Mouse (Mus musculus) brain, embryonic 18.5 days (tissue): Measurements from ENCODE around the gene Cdc37.

Experiments used
- DNase-seq: peaks from one replicate; pipeline ENCODE4 v3.0.0-alpha.2; 2012; ENCODE audit warnings: low read depth, low spot score

Gene Cdc37

DNA sequence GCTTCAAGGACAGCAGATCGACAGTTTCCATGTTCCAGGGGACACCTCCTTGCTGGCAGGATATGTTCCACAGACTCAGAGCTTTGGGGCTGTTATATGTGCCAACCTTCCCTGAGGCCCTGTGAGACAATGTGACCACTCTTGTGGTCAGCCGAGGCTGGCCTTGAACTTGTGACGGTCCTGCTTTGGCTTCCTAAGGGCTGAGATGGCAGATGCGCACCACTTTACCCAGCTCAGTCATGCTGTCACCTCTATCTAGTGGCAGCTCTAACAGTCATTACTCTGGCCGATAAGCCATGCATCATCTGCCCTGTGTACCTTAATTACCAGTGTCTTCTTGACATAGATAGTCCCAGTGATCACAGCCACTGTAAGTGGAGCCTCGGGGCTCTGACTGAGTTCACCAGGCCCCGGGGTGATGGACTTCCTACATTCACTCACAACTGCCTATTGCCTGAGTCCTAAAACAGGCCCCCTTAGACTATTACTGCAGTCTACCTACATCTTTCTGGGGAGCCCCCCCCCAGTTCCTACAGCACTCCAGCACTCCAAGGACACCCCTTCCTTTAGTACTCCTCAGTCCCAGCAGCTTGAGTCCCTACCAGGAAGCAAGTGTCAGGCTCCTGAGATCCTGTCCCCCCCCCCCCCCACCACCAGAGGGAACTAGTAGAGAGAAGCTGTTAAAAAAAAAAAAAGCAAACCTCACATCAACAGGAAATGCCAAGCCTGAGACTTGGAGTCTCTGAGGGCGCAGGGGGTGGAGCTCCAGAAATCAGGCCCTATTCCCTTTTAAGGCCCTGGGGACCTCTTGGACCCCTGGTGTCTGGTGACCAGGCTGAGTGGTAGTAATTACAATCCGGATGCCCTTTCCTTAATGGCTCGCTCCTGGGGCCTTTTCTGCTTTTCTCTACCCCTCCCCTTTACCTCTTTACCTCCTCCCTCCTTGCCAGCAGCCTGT is 17.6 kb upstream of the Cdc37 start:
- DNase-seq, result no peak

DNA sequence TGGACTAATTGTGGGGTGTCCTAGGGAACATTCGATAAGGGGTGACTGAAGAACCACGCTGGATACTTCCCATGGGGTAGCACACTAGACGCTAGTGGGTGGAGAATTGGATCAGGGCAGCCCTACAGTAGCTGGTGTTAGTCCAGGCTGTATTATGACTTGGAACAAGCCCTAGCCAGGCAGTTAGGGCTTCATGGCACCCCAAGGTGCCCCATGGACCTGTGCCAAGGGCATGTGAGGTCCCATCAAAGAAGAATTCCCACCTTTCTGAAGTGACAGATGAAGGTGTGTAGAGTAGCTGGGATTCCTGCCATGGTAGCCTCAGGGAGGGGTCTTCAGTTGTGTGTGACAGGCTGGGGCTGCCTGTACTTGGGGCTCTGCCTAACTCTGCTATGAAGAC is 16.7 kb upstream of the Cdc37 start:
- no peak for DNase-seq

DNA sequence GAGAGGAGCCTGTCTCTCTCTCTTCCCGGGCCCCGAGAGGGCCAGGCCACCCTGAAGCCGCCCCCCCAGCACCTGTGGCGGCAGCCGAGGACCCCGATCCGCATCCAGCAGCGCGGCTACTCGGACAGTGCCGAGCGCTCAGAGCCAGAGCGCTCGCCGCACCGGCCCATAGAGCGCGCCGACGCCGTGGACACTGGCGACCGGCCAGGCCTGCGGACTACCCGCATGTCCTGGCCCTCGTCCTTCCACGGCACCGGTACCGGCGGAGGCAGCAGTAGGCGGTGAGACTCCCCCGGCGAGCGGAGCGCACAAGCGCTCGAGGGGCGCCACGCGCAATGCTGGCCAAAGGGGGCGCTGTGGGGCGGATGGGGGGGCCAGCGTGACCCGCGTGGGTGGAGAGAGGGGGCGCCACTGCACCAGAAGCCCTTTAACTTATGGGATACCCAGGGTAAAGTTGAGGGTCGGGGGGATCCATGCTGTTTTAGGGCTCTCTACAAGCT is 16.2 kb upstream of the Cdc37 start:
- DNase-seq, result no peak

- DNase-seq, result peak; percentile 81
These were observed 15.5 kb upstream of the Cdc37 start, which contains the start of gene Pde4a for GRCm38 (mm10) chr9:21165041-21165951. Gene Pde4a, plus strand, starts transcription at chr9:21165714.

GRCm38 (mm10) chr9:21164072-21164471 is 14.3 kb upstream of the Cdc37 start:
- no peak for DNase-seq

DNA sequence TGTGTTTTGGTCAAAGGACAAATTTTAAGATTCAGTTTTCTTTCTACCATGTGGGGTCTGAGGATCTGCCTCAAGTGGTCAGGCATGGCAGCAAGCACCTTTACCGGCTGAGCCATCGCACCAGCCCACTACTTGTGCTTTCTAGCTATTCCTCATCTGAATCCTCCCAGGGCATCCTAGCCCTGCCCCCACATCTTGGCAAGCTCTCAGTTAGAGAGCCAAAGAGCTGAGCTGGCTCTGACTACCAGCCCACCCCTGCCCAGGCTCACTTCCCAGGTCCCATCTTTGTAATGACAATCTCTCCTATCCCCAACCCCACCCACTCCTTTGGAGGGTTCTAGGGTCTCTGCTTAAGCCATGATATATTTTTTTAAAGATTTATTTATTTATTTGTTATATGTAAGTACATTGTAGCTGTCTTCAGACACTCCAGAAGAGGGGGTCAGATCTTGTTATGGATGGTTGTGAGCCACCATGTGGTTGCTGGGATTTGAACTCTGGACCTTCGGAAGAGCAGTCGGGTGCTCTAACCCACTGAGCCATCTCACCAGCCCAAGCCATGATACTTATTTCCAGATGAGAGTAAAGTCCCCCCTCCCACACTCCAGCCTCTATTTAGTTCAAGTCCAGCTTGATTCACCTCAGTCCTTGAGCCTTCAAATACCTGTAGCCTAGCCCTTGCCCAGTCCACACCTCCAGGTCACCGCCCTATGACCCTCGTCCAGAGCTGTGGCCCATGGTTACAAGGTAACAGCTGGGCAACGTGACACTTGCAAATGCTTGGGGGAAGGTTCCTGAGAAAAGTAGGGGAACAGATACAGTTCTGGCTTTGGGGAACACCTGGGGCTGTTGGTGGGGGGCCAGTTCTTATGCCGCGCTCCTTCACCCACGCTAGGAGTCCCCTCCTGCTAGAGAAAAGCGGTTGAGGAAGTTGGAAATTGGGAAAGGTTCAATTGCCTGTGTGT is 13.6 kb upstream of the Cdc37 start:
- DNase-seq, result no peak

- no peak for DNase-seq
These were observed 11.6 kb upstream of the Cdc37 start for GRCm38 (mm10) chr9:21161209-21161909.

- no peak for DNase-seq
These were observed 5.0 kb upstream of the Cdc37 start for GRCm38 (mm10) chr9:21154787-21155186.

GRCm38 (mm10) chr9:21153833-21154232 is 4.1 kb upstream of the Cdc37 start:
- no peak for DNase-seq

- no peak for DNase-seq
These were observed 3.5 kb upstream of the Cdc37 start for GRCm38 (mm10) chr9:21153331-21153730.

- DNase-seq, result no peak
These were observed 2.9 kb upstream of the Cdc37 start for GRCm38 (mm10) chr9:21152715-21153114.

- DNase-seq, result no peak
These were observed 617 bp downstream of the Cdc37 start for GRCm38 (mm10) chr9:21149077-21149653.

- no peak for DNase-seq
These were observed 1.4 kb downstream of the Cdc37 start for GRCm38 (mm10) chr9:21148427-21148826.

- no peak for DNase-seq
These were observed 3.1 kb downstream of the Cdc37 start for GRCm38 (mm10) chr9:21146722-21147121.

- DNase-seq, result no peak
These were observed 4.4 kb downstream of the Cdc37 start for GRCm38 (mm10) chr9:21145431-21145830.

DNA sequence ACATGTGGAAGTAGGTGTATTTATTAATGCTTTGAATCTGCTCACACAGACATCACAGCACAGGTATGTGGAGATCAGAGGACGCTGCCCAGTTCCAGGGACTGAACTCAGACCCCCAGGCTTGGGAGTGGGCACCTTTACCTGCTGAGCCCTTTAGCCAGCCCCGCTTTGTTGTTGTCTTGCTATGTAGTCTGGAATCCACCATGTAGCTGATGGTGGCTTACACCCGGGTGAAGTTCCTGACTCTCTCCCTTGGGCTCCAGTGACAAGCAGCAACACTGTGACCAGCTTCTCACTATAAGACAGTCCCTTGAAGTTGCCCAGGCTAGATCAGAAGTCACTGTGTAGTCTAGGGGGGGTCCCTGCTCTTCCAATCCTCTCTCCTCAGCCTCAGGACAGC is 5.4 kb downstream of the Cdc37 start:
- DNase-seq, result no peak

GRCm38 (mm10) chr9:21141922-21142321 is 7.9 kb downstream of the Cdc37 start:
- DNase-seq, result no peak

- DNase-seq, result no peak
These were observed 11.4 kb downstream of the Cdc37 start for GRCm38 (mm10) chr9:21138386-21138785.

GRCm38 (mm10) chr9:21137229-21137628 is 12.6 kb downstream of the Cdc37 start:
- DNase-seq, result no peak

- DNase-seq, result no peak
These were observed 13.4 kb downstream of the Cdc37 start for GRCm38 (mm10) chr9:21136401-21136800.
